ENCODE assay signal across 16 mouse cellular contexts in genomic region chr13:64022786-64023468, GRCm38 (mm10).
A peak's percentile ranks its signal among the peaks of the same experiment; 100 is the strongest.
DNase-seq lines count a peak whose midpoint lies in the region; ATAC-seq and TF ChIP-seq lines count a peak whose summit lies in the region.
"Had no signal": no experiment of that assay in that cellular context is flagged by ENCODE, and none has a peak within 500 bp of the region (broad histone marks: within the 10 kb centered on the region; RNA-seq: fewer than 3 reads in every experiment).

No protein-coding gene starts in this region.

- H3K4me2 ChIP-seq in intestine, embryonic 14.5 days (ENCODE audit: low read length): no peak overlapping the region
- no peak overlapping the region for H3K4me2 ChIP-seq in intestine, embryonic 15.5 days (replicated peaks)
- H3K4me2 ChIP-seq in stomach, embryonic 14.5 days (replicated peaks; ENCODE audit: low read depth, low read length): no peak overlapping the region
- no peak overlapping the region for H3K4me2 ChIP-seq in stomach, postnatal 0 days (replicated peaks; ENCODE audit: low read depth)
- H3K4me2 ChIP-seq: liver, embryonic 11.5 days had no signal

- 46% methylated on average over 15 of the region's 15 CpGs for WGBS in intestine, embryonic 14.5 days
- WGBS in intestine, embryonic 15.5 days: 49% methylated on average over 15 of the region's 15 CpGs
- WGBS in stomach, embryonic 14.5 days: 52% methylated on average over 15 of the region's 15 CpGs
- 51% methylated on average over 15 of the region's 15 CpGs for WGBS in stomach, postnatal 0 days
- whole genome bisulfite sequencing in limb, embryonic 10.5 days: 70% methylated on average over 15 of the region's 15 CpGs

- no peak for DNase-seq in intestine, embryonic 14.5 days (ENCODE audit: low spot score)
- no peak for DNase-seq in stomach, postnatal 0 days (ENCODE audit: low spot score)
- DNase-seq in limb, embryonic 10.5 days (ENCODE audit: low spot score): peak; percentile 51
- no peak for DNase-seq in T-cell, adult 2 months (ENCODE audit: low spot score)
- DNase-seq in layer of hippocampus, adult 9-10 months (ENCODE audit: low spot score): no peak
- DNase-seq: adrenal gland, adult 8-10 months; cerebellum, adult 9-11 months; layer of hippocampus, postnatal 36 days; lung, adult 18-20 months; lung, postnatal 14 days; spleen, adult 18-20 months had no signal

- no peak overlapping the region for H3K4me3 ChIP-seq in intestine, embryonic 14.5 days (ENCODE audit: low read depth, low read length)
- no peak overlapping the region for H3K4me3 ChIP-seq in intestine, embryonic 15.5 days (replicated peaks)
- no peak overlapping the region for H3K4me3 ChIP-seq in stomach, embryonic 14.5 days (ENCODE audit: low read depth, low read length)
- H3K4me3 ChIP-seq in stomach, postnatal 0 days (ENCODE audit: low read depth, low read length): no peak overlapping the region
- no peak overlapping the region for H3K4me3 ChIP-seq in limb, embryonic 10.5 days
- H3K4me3 ChIP-seq: megakaryocyte, embryonic 14.5 days had no signal

- peaks cover 36% of the 10 kb centered on the region for H3K4me1 ChIP-seq in intestine, embryonic 14.5 days (replicated peaks; ENCODE audit: control insufficient read depth, insufficient read depth, low read length)
- H3K4me1 ChIP-seq in intestine, embryonic 15.5 days (replicated peaks): peaks cover 28% of the 10 kb centered on the region
- peaks cover 24% of the 10 kb centered on the region; the same call in 1 of the 2 replicates for H3K4me1 ChIP-seq in stomach, embryonic 14.5 days (ENCODE audit: control insufficient read depth, insufficient read depth, low read length)
- H3K4me1 ChIP-seq in stomach, postnatal 0 days (replicated peaks; ENCODE audit: control insufficient read depth, insufficient read depth): no peaks in the 10 kb centered on the region; the same call in 1 of the 2 replicates
- H3K4me1 ChIP-seq in limb, embryonic 10.5 days: peaks cover 46% of the 10 kb centered on the region
- H3K4me1 ChIP-seq: megakaryocyte, embryonic 14.5 days had no signal

- H3K9me3 ChIP-seq in intestine, embryonic 14.5 days (ENCODE audit: control insufficient read depth, low read length): no peaks in the 10 kb centered on the region
- no peaks in the 10 kb centered on the region for H3K9me3 ChIP-seq in intestine, embryonic 15.5 days
- no peaks in the 10 kb centered on the region for H3K9me3 ChIP-seq in stomach, embryonic 14.5 days (ENCODE audit: control insufficient read depth, low read depth, low read length)
- no peaks in the 10 kb centered on the region for H3K9me3 ChIP-seq in stomach, postnatal 0 days (ENCODE audit: control insufficient read depth, low read length)
- no peaks in the 10 kb centered on the region for H3K9me3 ChIP-seq in limb, embryonic 10.5 days (replicated peaks)

- TF ChIP-seq CTCF in stomach, postnatal 0 days (IDR thresholded peaks at IDR 0.05; ENCODE audit: low read depth): no peak

- ATAC-seq in intestine, embryonic 14.5 days (replicated peaks; ENCODE audit: low FRiP score, low TSS enrichment, low read depth): no peak
- no peak for ATAC-seq in intestine, embryonic 15.5 days
- ATAC-seq in stomach, embryonic 14.5 days (ENCODE audit: insufficient number of reproducible peaks, insufficient read depth, low FRiP score, low read depth): no peak
- no peak for ATAC-seq in stomach, postnatal 0 days (ENCODE audit: low FRiP score, low TSS enrichment)
- ATAC-seq: midbrain, embryonic 16.5 days had no signal

- no peak for TF ChIP-seq EP300 in stomach, postnatal 0 days (optimal IDR thresholded peaks at IDR 0.05)

- H3K27ac ChIP-seq in intestine, embryonic 14.5 days (ENCODE audit: low read depth): peak overlapping the region; percentile 33; the same call in 1 of the 2 replicates
- no peak overlapping the region; the same call in 1 of the 2 replicates for H3K27ac ChIP-seq in intestine, embryonic 15.5 days
- H3K27ac ChIP-seq in stomach, embryonic 14.5 days (ENCODE audit: low read length): peak overlapping the region; percentile 7; the same call in 1 of the 2 replicates
- H3K27ac ChIP-seq in stomach, postnatal 0 days (replicated peaks): no peak overlapping the region
- H3K27ac ChIP-seq in limb, embryonic 10.5 days: peak overlapping the region; percentile 33; the same call in 1 of the 2 replicates

- no peaks in the 10 kb centered on the region for H3K36me3 ChIP-seq in intestine, embryonic 14.5 days (ENCODE audit: control insufficient read depth, insufficient read depth, low read length)
- H3K36me3 ChIP-seq in intestine, embryonic 15.5 days: no peaks in the 10 kb centered on the region
- H3K36me3 ChIP-seq in stomach, embryonic 14.5 days (ENCODE audit: control insufficient read depth, insufficient read depth, low read length): no peaks in the 10 kb centered on the region
- no peaks in the 10 kb centered on the region for H3K36me3 ChIP-seq in stomach, postnatal 0 days (ENCODE audit: control insufficient read depth, insufficient read depth, low read length)
- H3K36me3 ChIP-seq in limb, embryonic 10.5 days: no peaks in the 10 kb centered on the region

- H3K27me3 ChIP-seq in intestine, embryonic 14.5 days (replicated peaks; ENCODE audit: control insufficient read depth, insufficient read depth, low read length): no peaks in the 10 kb centered on the region
- no peaks in the 10 kb centered on the region for H3K27me3 ChIP-seq in intestine, embryonic 15.5 days (replicated peaks)
- H3K27me3 ChIP-seq in stomach, embryonic 14.5 days (ENCODE audit: control insufficient read depth, insufficient read depth, low read length): no peaks in the 10 kb centered on the region
- H3K27me3 ChIP-seq in stomach, postnatal 0 days (ENCODE audit: control insufficient read depth, insufficient read depth, low read length): no peaks in the 10 kb centered on the region
- peaks cover 6% of the 10 kb centered on the region for H3K27me3 ChIP-seq in limb, embryonic 10.5 days (ENCODE audit: low read depth, poor library complexity, severe bottlenecking)

- H3K9ac ChIP-seq in intestine, embryonic 14.5 days (ENCODE audit: low read length): no peak overlapping the region
- no peak overlapping the region for H3K9ac ChIP-seq in intestine, embryonic 15.5 days
- no peak overlapping the region for H3K9ac ChIP-seq in stomach, embryonic 14.5 days (replicated peaks; ENCODE audit: low read depth, low read length)
- H3K9ac ChIP-seq in stomach, postnatal 0 days (ENCODE audit: low read length): no peak overlapping the region

Comparison
In these comparisons a context has a peak if more than half of its experiments do, and no peak if none do; other contexts are left out.
1. H3K27ac ChIP-seq: peak in intestine, embryonic 14.5 days (single experiment), stomach, embryonic 14.5 days (single experiment) and limb, embryonic 10.5 days (single experiment); none in intestine, embryonic 15.5 days (single experiment) and stomach, postnatal 0 days (single experiment).